Mouse (Mus musculus) lung, postnatal 0 days (tissue): ENCODE data around the gene Zfp986.
"Not testable (repeated sequence)": the region's sequence is repeated elsewhere in the genome, so short reads cannot be mapped to it uniquely, and the experiment has no call there.

Experiments used
- CTCF ChIP-seq: IDR thresholded peaks from 2 replicates; pipeline ENCODE4 v1.5.1; 2016; ENCODE audit warnings: antibody characterized with exemption, mild to moderate bottlenecking
- EP300 ChIP-seq: IDR thresholded peaks from 2 replicates; pipeline ENCODE4 v1.6.1; 2016; ENCODE audit warnings: antibody characterized with exemption, mild to moderate bottlenecking, control low read depth

GRCm38 (mm10) chr4:145846793-145847192 is 21.8 kb upstream of the Zfp986 start:
- TF ChIP-seq CTCF, EP300: not testable (repeated sequence)
